Mouse (Mus musculus): ENCODE measurements at regions not wholly inside any gene's neighbourhood (a gene's known extent, or its start where the extent isn't known, plus 50 kb on each side); places are given as distances from the start of the nearest gene placed in this dataset.

GRCm38 (mm10) chrX:142517205-142517604 lies 126.9 kb upstream of the Acsl4 start:
- ATAC-seq, result no peak
- no peak for DNase-seq (ENCODE audit: low spot score)
- H3K9me3 ChIP-seq (ENCODE audit: low read length), result no peaks in the 10 kb centered on the region
- no peaks in the 10 kb centered on the region for H3K27me3 ChIP-seq (ENCODE audit: insufficient read depth, low read length)
- H3K36me3 ChIP-seq (ENCODE audit: insufficient read depth, low read length), result no peaks in the 10 kb centered on the region
- no peak overlapping the region for H3K9ac ChIP-seq (replicated peaks; ENCODE audit: low read length)
- H3K4me1 ChIP-seq (ENCODE audit: insufficient read depth, low read length), result no peaks in the 10 kb centered on the region
- H3K27ac ChIP-seq, result no peak overlapping the region
- WGBS, result 81% methylated on average over 5 of the region's 5 CpGs
- no peak overlapping the region for H3K4me2 ChIP-seq (ENCODE audit: low read depth, low read length)
- no peak for TF ChIP-seq CTCF (IDR thresholded peaks at IDR 0.05; ENCODE audit: low read depth)
- H3K4me3 ChIP-seq (ENCODE audit: low read length), result no peak overlapping the region

GRCm38 (mm10) chrX:142521063-142521462 lies 130.7 kb upstream of the Acsl4 start:
- DNase-seq (ENCODE audit: low spot score) (no peak), ATAC-seq (no peak)
- Histone ChIP-seq H3K27me3 (ENCODE audit: insufficient read depth, low read length) (no peaks in the 10 kb centered on the region), H3K4me2 (ENCODE audit: low read depth, low read length) (no peak overlapping the region), H3K9ac (replicated peaks; ENCODE audit: low read length) (no peak overlapping the region), H3K36me3 (ENCODE audit: insufficient read depth, low read length) (no peaks in the 10 kb centered on the region), H3K4me1 (ENCODE audit: insufficient read depth, low read length) (no peaks in the 10 kb centered on the region), H3K9me3 (ENCODE audit: low read length) (no peaks in the 10 kb centered on the region), H3K27ac (no peak overlapping the region), H3K4me3 (ENCODE audit: low read length) (no peak overlapping the region)
- TF ChIP-seq CTCF (IDR thresholded peaks at IDR 0.05; ENCODE audit: low read depth), result no peak
- 91% methylated on average over 4 of the region's 4 CpGs for WGBS

GRCm38 (mm10) chrX:142526953-142527352 lies 136.6 kb upstream of the Acsl4 start:
- ATAC-seq (no peak), DNase-seq (ENCODE audit: low spot score) (peak; percentile 8)
- H3K4me2 ChIP-seq (ENCODE audit: low read depth, low read length), result no peak overlapping the region
- peaks cover 4% of the 10 kb centered on the region; the same call in 1 of the 2 replicates for H3K27me3 ChIP-seq (ENCODE audit: insufficient read depth, low read length)
- H3K4me3 ChIP-seq (ENCODE audit: low read length), result no peak overlapping the region
- WGBS, result 39% methylated on average over 1 of the region's 1 CpGs
- no peak overlapping the region for H3K9ac ChIP-seq (replicated peaks; ENCODE audit: low read length)
- no peak overlapping the region for H3K27ac ChIP-seq
- no peaks in the 10 kb centered on the region for H3K9me3 ChIP-seq (ENCODE audit: low read length)
- H3K4me1 ChIP-seq (ENCODE audit: insufficient read depth, low read length), result no peaks in the 10 kb centered on the region
- TF ChIP-seq CTCF (IDR thresholded peaks at IDR 0.05; ENCODE audit: low read depth), result peak; percentile 55
- no peaks in the 10 kb centered on the region for H3K36me3 ChIP-seq (ENCODE audit: insufficient read depth, low read length)

- Histone ChIP-seq H3K4me2 (ENCODE audit: low read depth, low read length) (no peak overlapping the region), H3K4me3 (ENCODE audit: low read length) (no peak overlapping the region), H3K9ac (replicated peaks; ENCODE audit: low read length) (no peak overlapping the region), H3K36me3 (ENCODE audit: insufficient read depth, low read length) (no peaks in the 10 kb centered on the region), H3K4me1 (ENCODE audit: insufficient read depth, low read length) (no peaks in the 10 kb centered on the region), H3K9me3 (ENCODE audit: low read length) (no peaks in the 10 kb centered on the region), H3K27me3 (ENCODE audit: insufficient read depth, low read length) (peaks cover 4% of the 10 kb centered on the region; the same call in 1 of the 2 replicates), H3K27ac (no peak overlapping the region)
- no peak for DNase-seq (ENCODE audit: low spot score)
- ATAC-seq, result no peak
- peak; percentile 46 for TF ChIP-seq CTCF (IDR thresholded peaks at IDR 0.05; ENCODE audit: low read depth)
- 57% methylated on average over 7 of the region's 7 CpGs for WGBS
Measured at GRCm38 (mm10) chrX:142529892-142530291, 139.6 kb upstream of the Acsl4 start.

GRCm38 (mm10) chrX:142534780-142535179 lies 144.4 kb upstream of the Acsl4 start:
- peak; percentile 78 for TF ChIP-seq CTCF (IDR thresholded peaks at IDR 0.05; ENCODE audit: low read depth)
- 38% methylated on average over 8 of the region's 8 CpGs for WGBS
- no peaks in the 10 kb centered on the region for H3K27me3 ChIP-seq (ENCODE audit: insufficient read depth, low read length)
- H3K36me3 ChIP-seq (ENCODE audit: insufficient read depth, low read length), result no peaks in the 10 kb centered on the region
- ATAC-seq (no peak), DNase-seq (ENCODE audit: low spot score) (peak; percentile 66)
- H3K4me3 ChIP-seq (ENCODE audit: low read length), result no peak overlapping the region
- H3K9me3 ChIP-seq (ENCODE audit: low read length), result no peaks in the 10 kb centered on the region
- H3K4me1 ChIP-seq (ENCODE audit: insufficient read depth, low read length), result no peaks in the 10 kb centered on the region
- H3K27ac ChIP-seq, result no peak overlapping the region
- no peak overlapping the region for H3K4me2 ChIP-seq (ENCODE audit: low read depth, low read length)
- no peak overlapping the region for H3K9ac ChIP-seq (replicated peaks; ENCODE audit: low read length)

GRCm38 (mm10) chrX:142535540-142535939 lies 145.2 kb upstream of the Acsl4 start:
- no peaks in the 10 kb centered on the region for H3K36me3 ChIP-seq (ENCODE audit: insufficient read depth, low read length)
- no peaks in the 10 kb centered on the region for H3K27me3 ChIP-seq (ENCODE audit: insufficient read depth, low read length)
- H3K4me1 ChIP-seq (ENCODE audit: insufficient read depth, low read length), result no peaks in the 10 kb centered on the region
- H3K27ac ChIP-seq, result no peak overlapping the region
- no peak for TF ChIP-seq CTCF (IDR thresholded peaks at IDR 0.05; ENCODE audit: low read depth)
- no peaks in the 10 kb centered on the region for H3K9me3 ChIP-seq (ENCODE audit: low read length)
- DNase-seq (ENCODE audit: low spot score) (no peak), ATAC-seq (no peak)
- H3K9ac ChIP-seq (replicated peaks; ENCODE audit: low read length), result no peak overlapping the region
- H3K4me3 ChIP-seq (ENCODE audit: low read length), result no peak overlapping the region
- H3K4me2 ChIP-seq (ENCODE audit: low read depth, low read length), result no peak overlapping the region
- WGBS, result 85% methylated on average over 1 of the region's 1 CpGs

- 91% methylated on average over 2 of the region's 2 CpGs for WGBS
- Histone ChIP-seq H3K4me2 (ENCODE audit: low read depth, low read length) (no peak overlapping the region), H3K4me3 (ENCODE audit: low read length) (no peak overlapping the region), H3K4me1 (ENCODE audit: insufficient read depth, low read length) (no peaks in the 10 kb centered on the region), H3K9ac (replicated peaks; ENCODE audit: low read length) (no peak overlapping the region), H3K27me3 (ENCODE audit: insufficient read depth, low read length) (no peaks in the 10 kb centered on the region), H3K9me3 (ENCODE audit: low read length) (no peaks in the 10 kb centered on the region), H3K27ac (no peak overlapping the region), H3K36me3 (ENCODE audit: insufficient read depth, low read length) (no peaks in the 10 kb centered on the region)
- no peak for ATAC-seq
- no peak for TF ChIP-seq CTCF (IDR thresholded peaks at IDR 0.05; ENCODE audit: low read depth)
- no peak for DNase-seq (ENCODE audit: low spot score)
Measured at GRCm38 (mm10) chrX:142535954-142536353, 145.3 kb upstream of the Tmem164 start.

Data from hindbrain, postnatal 0 days (tissue).